Mouse (Mus musculus): ENCODE data around the gene Marveld1.

Marveld1 gene

GRCm38 (mm10) chr19:42170025-42170969 is 23.1 kb downstream of the Marveld1 start:
- peak; percentile 88 to 91 for DNase-seq (ENCODE audit: low spot score in 2 of 2)

- no peak for DNase-seq (ENCODE audit: low spot score in 2 of 2)
Measured at GRCm38 (mm10) chr19:42176841-42177240, 29.6 kb downstream of the Marveld1 start.

- no peak for DNase-seq (ENCODE audit: low spot score in 2 of 2)
Measured at GRCm38 (mm10) chr19:42177461-42177860, 30.3 kb downstream of the Marveld1 start.

GRCm38 (mm10) chr19:42179356-42179755 is 32.2 kb downstream of the Marveld1 start:
- no peak for DNase-seq (ENCODE audit: low spot score in 2 of 2)

- no peak for DNase-seq (ENCODE audit: low spot score in 2 of 2)
Measured at GRCm38 (mm10) chr19:42182673-42183072, 35.5 kb downstream of the Marveld1 start.

- no peak for DNase-seq (ENCODE audit: low spot score in 2 of 2)
Measured at GRCm38 (mm10) chr19:42189735-42190134, 42.5 kb downstream of the Marveld1 start.

GRCm38 (mm10) chr19:42190494-42190893 is 43.3 kb downstream of the Marveld1 start:
- peak in 1 of 2 experiments; percentile 33 for DNase-seq (ENCODE audit: low spot score in 2 of 2)

GRCm38 (mm10) chr19:42193311-42193710 is 46.1 kb downstream of the Marveld1 start:
- DNase-seq (ENCODE audit: low spot score in 2 of 2), result no peak

- DNase-seq (ENCODE audit: low spot score in 2 of 2), result peak in 1 of 2 experiments; percentile 17
Measured at GRCm38 (mm10) chr19:42196378-42196777, 49.2 kb downstream of the Marveld1 start.

GRCm38 (mm10) chr19:42197066-42197465 is 49.9 kb downstream of the Marveld1 start:
- DNase-seq (ENCODE audit: low spot score in 2 of 2), result no peak

GRCm38 (mm10) chr19:42198026-42198425 is 50.8 kb downstream of the Marveld1 start:
- no peak for DNase-seq (ENCODE audit: low spot score in 2 of 2)
